Mouse (Mus musculus) hindbrain, postnatal 0 days (tissue): ENCODE data around the gene Angptl7. TPM values are rescaled to one million over a fixed set of nuclear protein-coding genes. Genes with fewer than 3 reads are reported as not detected.
A peak's percentile ranks its signal among the peaks of the same experiment; 100 is the strongest.

Source experiments
- ATAC-seq: fragments of 200-750 bp; cut with Nextera tagmentation; 2 replicates; pipeline ENCODE4 v1.8.0; 2017; ENCODE audit warnings: mild to moderate bottlenecking, moderate TSS enrichment, moderate library complexity
- DNase-seq: peaks from one replicate; pipeline ENCODE4 v3.0.0-alpha.2; 2015; ENCODE audit warnings: low spot score
- H3K27ac ChIP-seq: fragments of 300-500 bp; sonication (generic); 2 replicates; pipeline ENCODE4 v1.5.1; 2014; ENCODE audit warnings: mild to moderate bottlenecking
- H3K27me3 ChIP-seq: fragments of 300-500 bp; sonication (generic); 2 replicates; pipeline ENCODE4 v1.6.1; 2014; ENCODE audit warnings: low read length, mixed read lengths; ENCODE audit not compliant: insufficient read depth
- H3K36me3 ChIP-seq: fragments of 300-500 bp; sonication (generic); 2 replicates; pipeline ENCODE4 v1.6.1; 2014; ENCODE audit warnings: low read length, mixed read lengths; ENCODE audit not compliant: insufficient read depth
- H3K4me1 ChIP-seq: fragments of 300-500 bp; sonication (generic); 2 replicates; pipeline ENCODE4 v1.6.1; 2014; ENCODE audit warnings: antibody characterized with exemption, low read length, mixed read lengths; ENCODE audit not compliant: insufficient read depth
- H3K4me2 ChIP-seq: fragments of 300-500 bp; sonication (generic); 2 replicates; pipeline ENCODE4 v1.6.1; 2014; ENCODE audit warnings: low read depth, mild to moderate bottlenecking, low read length, moderate library complexity, mixed read lengths
- H3K4me3 ChIP-seq: fragments of 300-500 bp; sonication (generic); 2 replicates; pipeline ENCODE4 v1.5.1; 2014; ENCODE audit warnings: low read length
- H3K9ac ChIP-seq: fragments of 300-500 bp; sonication (generic); replicated peaks from 2 replicates; pipeline ENCODE4 v1.6.1; 2014; ENCODE audit warnings: mild to moderate bottlenecking, low read length, moderate library complexity, mixed read lengths
- H3K9me3 ChIP-seq: fragments of 300-500 bp; sonication (generic); 2 replicates; pipeline ENCODE4 v1.6.1; 2016; ENCODE audit warnings: low read length, mixed read lengths
- CTCF ChIP-seq: IDR thresholded peaks from 2 replicates; pipeline ENCODE4 v1.5.1; 2016; ENCODE audit warnings: antibody characterized with exemption, control low read depth, low read depth
- WGBS: fragments of 180-500 bp; shearing (Covaris S2); extraction: QIAGEN DNeasy Blood & Tissue Kit; methylation state at CpG from one replicate; pipeline ENCODE4 v1.1.7; 2014; 5-methylcytosine and 5-hydroxymethylcytosine counted together
- polyA plus RNA-seq: library from polyadenylated mRNA; unstranded; fragments of >200 nt; fragmentation: Nextera tagmentation; extraction: Ambion mirVana; gene quantifications from 2 replicates; pipeline ENCODE4 v1.2.1, GENCODE M21; 2015
- total RNA-seq: library from RNA; depleted of rRNA; stranded (reverse); fragments of >200 nt; gene quantifications from 2 replicates; pipeline ENCODE4 v1.2.3, GENCODE M21; 2014

The Angptl7 gene
- total and polyA plus RNA-seq, 2 experiments from 2014 or later, result 0.21 to 0.31 TPM

DNA sequence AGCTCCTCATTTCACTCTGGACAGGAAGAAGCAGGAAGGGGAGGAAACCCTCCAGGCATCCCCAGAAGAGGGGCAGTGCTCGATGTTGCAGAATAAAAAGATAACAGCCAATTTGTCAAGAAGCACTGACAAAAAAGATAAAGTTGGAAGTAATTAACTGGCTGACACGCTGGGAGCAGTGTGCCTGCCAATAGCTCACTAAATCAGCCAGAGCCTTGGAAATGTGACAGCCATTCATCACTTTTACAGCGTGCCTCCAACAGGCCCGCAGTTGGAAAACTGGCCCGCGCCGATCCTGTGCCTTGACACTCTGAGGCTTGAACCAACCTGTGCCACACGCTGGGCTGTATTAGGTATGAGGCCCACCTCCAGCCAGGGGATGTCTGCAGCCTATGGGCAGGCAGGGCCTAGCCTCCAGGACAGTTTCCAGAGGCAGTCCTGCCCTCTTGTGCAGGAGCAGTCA lies 4.3 kb upstream of the Angptl7 start:
- no peak overlapping the region for H3K4me2 ChIP-seq
- H3K9ac ChIP-seq, result no peak overlapping the region
- peak overlapping the region; percentile 27; the same call in 1 of the 2 replicates for H3K27ac ChIP-seq
- ATAC-seq (peak; percentile 71), DNase-seq (peak; percentile 73)
- no peaks in the 10 kb centered on the region for H3K27me3 ChIP-seq
- peaks cover 25% of the 10 kb centered on the region for H3K36me3 ChIP-seq
- WGBS, result 29% methylated on average over 8 of the region's 8 CpGs
- no peak overlapping the region for H3K4me3 ChIP-seq
- TF ChIP-seq CTCF, result no peak
- H3K4me1 ChIP-seq, result no peaks in the 10 kb centered on the region
- H3K9me3 ChIP-seq, result no peaks in the 10 kb centered on the region

DNA sequence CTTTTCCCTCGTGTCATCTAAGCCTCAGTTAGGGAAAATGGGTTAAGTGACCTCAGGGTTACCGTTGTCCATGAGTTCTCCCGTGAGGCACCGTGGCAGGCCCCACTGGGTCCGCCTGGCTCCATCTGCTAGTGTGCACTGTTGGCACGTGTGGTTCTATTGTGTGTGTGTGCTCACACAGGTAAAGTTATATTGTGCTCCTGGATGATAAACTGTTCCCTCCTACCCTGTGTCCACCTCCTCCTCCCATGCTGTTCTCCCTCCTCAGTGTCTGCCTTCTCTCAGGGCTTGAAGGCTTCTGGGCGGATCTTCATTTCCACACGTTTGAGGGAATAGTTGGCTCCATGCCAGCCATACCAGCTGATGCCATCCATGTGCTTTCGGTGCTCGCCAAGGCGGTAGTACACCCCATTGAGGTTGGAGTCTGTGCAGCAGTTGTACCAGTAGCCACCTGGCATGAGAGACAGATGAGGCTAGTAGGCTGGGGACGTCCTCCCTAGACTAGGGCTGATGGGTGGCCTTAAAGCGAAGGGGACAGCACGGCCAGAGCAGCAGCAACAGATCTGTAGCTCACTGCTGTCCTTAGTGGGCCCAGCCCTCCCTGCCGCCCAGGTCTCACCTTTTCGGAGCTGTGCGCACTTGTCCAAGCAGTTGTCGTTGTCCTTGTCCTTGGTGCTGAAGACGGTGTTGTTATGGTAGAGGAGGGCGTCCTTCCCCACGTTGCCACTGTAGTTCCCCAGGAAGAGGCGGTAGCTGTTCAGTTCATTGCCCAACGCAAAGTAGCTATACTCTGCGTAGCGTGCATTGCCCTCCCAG lies 4.2 kb downstream of the Angptl7 start:
- no peak overlapping the region for H3K4me3 ChIP-seq

DNA sequence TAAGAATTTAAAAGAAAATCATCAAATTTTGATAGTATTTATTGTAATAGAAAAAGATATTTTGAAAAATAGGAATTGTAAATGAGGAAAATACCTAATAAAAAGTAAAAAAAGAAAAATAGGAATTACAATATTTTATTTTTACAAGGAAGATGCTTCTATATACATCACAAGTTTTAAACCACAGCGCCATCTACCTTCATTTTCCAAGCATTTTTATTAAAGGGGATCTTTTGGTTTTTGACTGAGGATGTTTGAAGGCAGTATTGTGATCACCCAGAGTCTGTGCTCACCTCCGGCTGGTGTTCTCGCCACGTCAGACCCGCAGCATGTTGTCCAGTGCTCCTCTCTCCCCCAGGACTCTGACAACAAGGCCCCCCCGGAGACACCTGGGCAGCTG lies 5.1 kb downstream of the Angptl7 start:
- peaks cover 33% of the 10 kb centered on the region for H3K36me3 ChIP-seq
- H3K9me3 ChIP-seq, result no peaks in the 10 kb centered on the region
- H3K4me1 ChIP-seq, result no peaks in the 10 kb centered on the region; the same call in 1 of the 2 replicates
- no peak overlapping the region for H3K27ac ChIP-seq
- no peak overlapping the region for H3K4me3 ChIP-seq
- ATAC-seq, result no peak
- 88% methylated on average over 6 of the region's 6 CpGs for WGBS
- peak; percentile 54 for DNase-seq
- TF ChIP-seq CTCF, result no peak; the same call in 1 of the 2 replicates
- no peak overlapping the region for H3K9ac ChIP-seq
- H3K4me2 ChIP-seq, result no peak overlapping the region
- H3K27me3 ChIP-seq, result no peaks in the 10 kb centered on the region

More for the DNA sequence above, 4.2 kb downstream of the Angptl7 start:
- H3K27me3 ChIP-seq, result no peaks in the 10 kb centered on the region
- no peak overlapping the region for H3K4me2 ChIP-seq
- H3K9me3 ChIP-seq, result no peaks in the 10 kb centered on the region
- TF ChIP-seq CTCF, result no peak
- ATAC-seq (peak; percentile 88), DNase-seq (peak; percentile 90)
- H3K36me3 ChIP-seq, result peaks cover 27% of the 10 kb centered on the region
- H3K27ac ChIP-seq, result peak overlapping the region; percentile 43
- no peak overlapping the region for H3K9ac ChIP-seq
- WGBS, result 58% methylated on average over 25 of the region's 25 CpGs
- H3K4me1 ChIP-seq, result no peaks in the 10 kb centered on the region; the same call in 1 of the 2 replicates

DNA sequence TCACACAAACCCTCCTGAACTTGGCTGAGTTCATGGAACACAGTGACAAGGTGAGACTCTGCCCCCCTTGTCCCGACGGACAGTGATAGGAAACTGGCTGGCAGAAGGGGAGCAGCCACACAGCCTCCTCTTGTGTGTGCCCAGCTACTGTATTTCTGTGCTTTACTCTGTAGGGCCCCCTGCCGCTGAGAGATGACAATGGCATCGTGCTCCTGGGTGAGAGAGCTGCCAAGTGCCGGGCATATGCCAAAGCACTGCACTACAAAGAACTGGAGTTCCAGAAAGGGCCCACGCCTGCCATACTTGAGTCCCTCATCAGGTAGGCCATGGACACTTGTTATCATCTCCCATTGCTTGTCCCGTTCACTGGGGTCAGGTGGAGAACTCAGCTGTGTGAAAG lies 8.8 kb downstream of the Angptl7 start:
- Histone ChIP-seq H3K4me3 (no peak overlapping the region), H3K4me1 (no peaks in the 10 kb centered on the region; the same call in 1 of the 2 replicates), H3K9ac (no peak overlapping the region), H3K36me3 (peaks cover 55% of the 10 kb centered on the region), H3K4me2 (no peak overlapping the region), H3K9me3 (no peaks in the 10 kb centered on the region), H3K27ac (no peak overlapping the region), H3K27me3 (no peaks in the 10 kb centered on the region)
- peak; percentile 48 for TF ChIP-seq CTCF
- DNase-seq (peak; percentile 56), ATAC-seq (0 out of 2 replicates have a peak, but pooled peaks have one; percentile 19)
- WGBS, result 48% methylated on average over 7 of the region's 7 CpGs

DNA sequence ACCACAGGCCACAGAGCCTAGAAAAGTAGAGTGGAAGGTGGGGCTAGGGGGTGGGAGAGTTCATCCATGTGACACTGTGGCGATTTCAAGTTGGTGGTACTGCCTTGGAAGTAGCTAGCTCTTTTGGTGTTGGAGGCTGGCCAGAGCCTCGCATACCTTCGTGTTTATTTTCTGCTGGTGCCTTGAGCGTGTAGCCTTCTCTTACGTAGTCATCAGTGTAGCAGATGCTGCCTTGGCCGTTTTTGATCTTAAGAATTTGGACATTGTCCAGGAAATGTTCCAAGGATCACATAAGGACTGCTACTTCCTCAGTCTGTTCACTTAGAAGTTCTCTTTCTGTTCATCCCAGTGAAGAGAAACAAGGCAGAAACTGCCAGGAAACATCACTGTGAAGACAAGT lies 9.8 kb downstream of the Angptl7 start:
- peaks cover 65% of the 10 kb centered on the region for H3K36me3 ChIP-seq
- no peaks in the 10 kb centered on the region for H3K4me1 ChIP-seq
- no peak overlapping the region for H3K9ac ChIP-seq
- 70% methylated on average over 6 of the region's 6 CpGs for WGBS
- H3K4me2 ChIP-seq, result no peak overlapping the region
- peak; percentile 15 for DNase-seq
- no peak for TF ChIP-seq CTCF
- ATAC-seq, result no peak
- no peak overlapping the region for H3K4me3 ChIP-seq
- H3K27me3 ChIP-seq, result no peaks in the 10 kb centered on the region
- H3K9me3 ChIP-seq, result no peaks in the 10 kb centered on the region
- H3K27ac ChIP-seq, result no peak overlapping the region

DNA sequence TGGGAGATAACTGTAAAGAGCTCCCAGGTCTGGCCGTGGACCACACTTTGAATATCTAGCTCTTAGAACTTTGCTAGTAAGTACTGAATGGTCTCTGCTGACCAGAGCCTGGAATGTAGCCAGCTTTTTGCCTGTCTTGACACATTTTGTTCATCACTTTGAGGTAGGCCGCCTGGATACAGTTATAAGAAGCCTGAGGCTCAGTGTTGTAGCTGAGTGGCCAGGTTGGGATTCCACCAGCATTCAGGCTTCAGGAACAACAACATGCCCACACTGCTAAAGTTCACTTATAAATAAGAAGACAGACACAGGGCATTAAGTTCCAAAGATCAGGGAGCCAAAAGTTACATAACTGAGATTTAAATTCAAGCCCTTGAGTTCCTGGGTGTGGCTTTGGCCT lies 12.4 kb downstream of the Angptl7 start:
- ATAC-seq, result no peak

DNA sequence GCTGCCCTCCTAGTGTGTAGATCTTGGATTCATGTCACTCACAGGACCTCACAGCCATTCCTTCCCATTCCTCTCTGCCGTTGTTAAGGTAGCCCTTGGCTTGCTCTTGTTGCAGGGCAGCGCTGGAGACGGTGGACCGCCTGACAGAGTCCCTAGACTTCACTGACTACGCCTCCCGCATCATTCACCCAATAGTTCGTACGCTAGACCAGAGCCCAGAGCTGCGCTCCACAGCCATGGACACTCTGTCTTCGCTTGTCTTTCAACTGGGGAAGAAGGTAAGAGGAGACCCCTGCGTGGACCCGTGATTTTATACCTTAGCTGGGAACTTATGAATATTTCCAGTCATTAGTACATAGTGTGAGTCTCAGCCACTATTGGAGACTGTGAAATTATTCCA lies 15.7 kb downstream of the Angptl7 start:
- H3K9me3 ChIP-seq, result no peaks in the 10 kb centered on the region
- H3K4me1 ChIP-seq, result no peaks in the 10 kb centered on the region
- no peak overlapping the region for H3K9ac ChIP-seq
- ATAC-seq, result no peak
- no peak overlapping the region for H3K27ac ChIP-seq
- no peak overlapping the region for H3K4me3 ChIP-seq
- 95% methylated on average over 12 of the region's 12 CpGs for WGBS
- peaks cover 92% of the 10 kb centered on the region for H3K36me3 ChIP-seq
- H3K4me2 ChIP-seq, result no peak overlapping the region
- no peaks in the 10 kb centered on the region for H3K27me3 ChIP-seq
- no peak for DNase-seq
- no peak for TF ChIP-seq CTCF

More for the DNA sequence above, 12.4 kb downstream of the Angptl7 start:
- Histone ChIP-seq H3K27me3 (no peaks in the 10 kb centered on the region), H3K36me3 (peaks cover 89% of the 10 kb centered on the region), H3K9me3 (no peaks in the 10 kb centered on the region), H3K4me3 (no peak overlapping the region), H3K4me2 (no peak overlapping the region), H3K27ac (no peak overlapping the region), H3K9ac (no peak overlapping the region), H3K4me1 (no peaks in the 10 kb centered on the region)
- DNase-seq, result no peak
- 67% methylated on average over 2 of the region's 2 CpGs for WGBS
- no peak for TF ChIP-seq CTCF
